Mouse (Mus musculus): ENCODE results near the gene Gjc1. TPM values are rescaled to one million over a fixed set of nuclear protein-coding genes. Genes with fewer than 3 reads are reported as not detected.

Gjc1 gene
- polyA plus RNA-seq, 1 experiment from 2014 or later = 96.1 TPM

DNA sequence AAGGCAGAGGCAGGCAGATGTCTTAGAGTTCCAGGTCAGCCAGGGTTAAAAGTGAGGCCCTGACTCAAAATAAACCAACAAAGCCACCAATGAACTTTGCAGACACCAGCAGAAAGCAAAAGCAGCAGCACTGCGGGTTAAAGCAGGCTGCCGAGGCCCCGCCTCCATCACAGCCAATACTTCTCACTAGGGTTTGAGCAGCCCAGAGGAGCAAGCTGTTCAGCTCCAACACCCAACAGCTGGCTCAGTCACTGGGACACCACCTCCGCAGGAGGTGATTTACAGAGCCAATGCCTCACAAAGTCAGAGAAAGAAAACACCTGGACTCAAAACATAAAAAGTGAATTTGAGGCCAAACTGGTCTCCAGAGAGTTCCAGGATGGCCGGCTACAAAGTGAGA, 16.0 kb downstream of the Gjc1 start:
- ATAC-seq (replicated peaks; ENCODE audit: low FRiP score) (no peak), DNase-seq (ENCODE audit: low spot score) (no peak)
- Histone ChIP-seq H3K27me3 (ENCODE audit: control insufficient read depth, insufficient read depth, low read length) (no peaks in the 10 kb centered on the region), H3K36me3 (ENCODE audit: control insufficient read depth, insufficient read depth, low read length) (peaks cover 23% of the 10 kb centered on the region; the same call in 1 of the 2 replicates), H3K4me1 (replicated peaks; ENCODE audit: control insufficient read depth, insufficient read depth, low read length) (no peaks in the 10 kb centered on the region), H3K27ac (ENCODE audit: low read depth, low read length) (no peak overlapping the region), H3K9ac (ENCODE audit: low read length) (no peak overlapping the region), H3K9me3 (ENCODE audit: control insufficient read depth, low read length) (no peaks in the 10 kb centered on the region), H3K4me3 (ENCODE audit: low read depth, low read length) (no peak overlapping the region), H3K4me2 (ENCODE audit: low read depth, low read length, severe bottlenecking) (no peak overlapping the region)
- WGBS = 89% methylated on average over 5 of the region's 5 CpGs

DNA sequence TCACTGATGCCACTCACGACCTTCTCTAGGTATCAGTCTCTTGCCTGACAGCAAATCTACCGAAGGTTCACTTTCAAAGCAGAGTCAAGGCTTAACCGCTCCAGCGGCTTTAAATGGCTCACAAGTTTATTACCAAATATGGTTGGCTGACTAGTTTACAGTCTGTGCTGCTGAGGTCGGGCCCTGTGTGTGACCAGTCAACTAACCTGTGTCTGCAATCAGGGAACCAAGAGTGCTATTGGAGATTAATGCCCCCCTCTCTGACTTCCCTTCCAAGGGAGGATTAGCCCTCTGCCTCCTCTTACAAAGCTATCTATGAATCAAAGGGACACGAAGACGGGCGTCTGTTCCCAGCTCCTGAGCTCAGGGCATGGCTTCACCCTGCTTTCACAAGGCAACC, 25.3 kb downstream of the Gjc1 start:
- Histone ChIP-seq H3K9ac (ENCODE audit: low read length) (no peak overlapping the region), H3K27ac (ENCODE audit: low read depth, low read length) (no peak overlapping the region)
- WGBS = 60% methylated on average over 8 of the region's 8 CpGs

DNA sequence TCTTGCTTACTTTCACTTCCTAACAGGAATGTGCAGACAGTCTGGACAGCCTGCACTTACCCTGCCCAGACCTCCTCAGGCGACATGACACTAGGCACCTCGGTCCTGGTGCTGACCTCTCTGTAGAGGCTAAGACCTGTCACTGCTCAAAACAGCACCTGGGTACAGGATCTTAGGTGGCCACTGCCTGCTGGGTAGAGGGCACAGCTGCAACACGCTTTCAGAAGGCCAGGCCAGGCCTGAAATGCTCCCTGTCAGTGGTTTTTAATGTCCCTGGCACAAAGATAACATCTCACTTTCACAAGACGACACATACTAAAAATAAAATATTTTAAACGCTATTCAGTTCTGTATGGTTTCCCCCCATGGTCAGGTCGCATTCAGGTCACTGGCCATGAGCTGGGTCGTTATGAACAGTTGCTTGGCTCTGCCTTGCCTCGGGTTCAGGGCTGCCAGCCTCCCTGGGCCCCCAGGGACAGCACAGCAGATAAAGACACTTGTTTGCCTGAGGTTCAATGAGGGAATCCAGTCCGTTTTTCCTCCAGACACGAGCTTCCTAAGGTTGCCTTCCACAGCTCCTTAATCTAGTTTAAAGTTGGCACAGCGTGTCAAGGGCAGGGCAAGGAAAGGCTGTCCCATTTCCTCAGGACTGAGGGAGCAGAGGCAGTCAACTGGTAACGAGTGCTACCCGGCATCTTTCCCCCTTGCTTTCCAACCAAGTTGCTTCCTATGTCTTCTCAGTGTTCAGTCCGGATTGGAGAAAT, 27.6 kb downstream of the Gjc1 start:
- 64% methylated on average over 14 of the region's 14 CpGs for WGBS
- Histone ChIP-seq H3K9me3 (ENCODE audit: control insufficient read depth, low read length) (no peaks in the 10 kb centered on the region), H3K36me3 (ENCODE audit: control insufficient read depth, insufficient read depth, low read length) (no peaks in the 10 kb centered on the region; the same call in 1 of the 2 replicates), H3K27ac (ENCODE audit: low read depth, low read length) (no peak overlapping the region), H3K9ac (ENCODE audit: low read length) (no peak overlapping the region), H3K4me2 (ENCODE audit: low read depth, low read length, severe bottlenecking) (no peak overlapping the region), H3K27me3 (ENCODE audit: control insufficient read depth, insufficient read depth, low read length) (no peaks in the 10 kb centered on the region), H3K4me1 (replicated peaks; ENCODE audit: control insufficient read depth, insufficient read depth, low read length) (no peaks in the 10 kb centered on the region), H3K4me3 (ENCODE audit: low read depth, low read length) (no peak overlapping the region)
- DNase-seq (ENCODE audit: low spot score) (no peak), ATAC-seq (replicated peaks; ENCODE audit: low FRiP score) (no peak)

More for the DNA sequence above, 25.3 kb downstream of the Gjc1 start:
- no peak overlapping the region for H3K4me2 ChIP-seq (ENCODE audit: low read depth, low read length, severe bottlenecking)
- no peaks in the 10 kb centered on the region for H3K27me3 ChIP-seq (ENCODE audit: control insufficient read depth, insufficient read depth, low read length)
- DNase-seq (ENCODE audit: low spot score) (no peak), ATAC-seq (replicated peaks; ENCODE audit: low FRiP score) (no peak)
- no peaks in the 10 kb centered on the region for H3K4me1 ChIP-seq (replicated peaks; ENCODE audit: control insufficient read depth, insufficient read depth, low read length)
- H3K4me3 ChIP-seq (ENCODE audit: low read depth, low read length) = no peak overlapping the region
- no peaks in the 10 kb centered on the region; the same call in 1 of the 2 replicates for H3K36me3 ChIP-seq (ENCODE audit: control insufficient read depth, insufficient read depth, low read length)
- H3K9me3 ChIP-seq (ENCODE audit: control insufficient read depth, low read length) = no peaks in the 10 kb centered on the region

DNA sequence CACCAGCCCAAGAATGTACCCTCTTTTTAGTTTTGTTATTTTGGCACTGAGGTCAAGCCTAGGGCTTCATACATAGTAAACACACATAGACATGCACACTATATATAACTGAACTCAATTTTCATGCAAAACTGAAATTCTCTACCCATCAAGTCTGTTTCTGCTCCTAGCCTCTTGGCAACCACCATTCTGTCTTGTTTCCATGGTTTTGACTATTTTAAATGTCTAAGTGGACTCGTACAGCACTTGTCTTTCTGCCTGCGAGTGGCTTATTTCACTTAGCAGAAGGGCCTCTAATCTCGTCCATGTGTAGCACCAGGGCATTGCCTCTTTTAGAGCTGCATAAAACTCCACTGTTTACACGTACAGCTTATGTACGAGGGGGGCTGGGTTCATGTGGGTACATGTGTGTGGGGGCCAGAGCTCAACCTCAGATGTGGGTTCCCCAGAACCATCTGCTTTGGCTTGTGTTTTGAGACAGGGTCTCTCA, 31.8 kb downstream of the Gjc1 start:
- Histone ChIP-seq H3K4me2 (ENCODE audit: low read depth, low read length, severe bottlenecking) (no peak overlapping the region), H3K9me3 (ENCODE audit: control insufficient read depth, low read length) (no peaks in the 10 kb centered on the region), H3K27me3 (ENCODE audit: control insufficient read depth, insufficient read depth, low read length) (no peaks in the 10 kb centered on the region), H3K36me3 (ENCODE audit: control insufficient read depth, insufficient read depth, low read length) (no peaks in the 10 kb centered on the region), H3K9ac (ENCODE audit: low read length) (no peak overlapping the region), H3K27ac (ENCODE audit: low read depth, low read length) (no peak overlapping the region), H3K4me3 (ENCODE audit: low read depth, low read length) (no peak overlapping the region), H3K4me1 (replicated peaks; ENCODE audit: control insufficient read depth, insufficient read depth, low read length) (no peaks in the 10 kb centered on the region)
- WGBS = 80% methylated on average over 5 of the region's 5 CpGs
- DNase-seq (ENCODE audit: low spot score) = no peak
- ATAC-seq (replicated peaks; ENCODE audit: low FRiP score) = no peak

DNA sequence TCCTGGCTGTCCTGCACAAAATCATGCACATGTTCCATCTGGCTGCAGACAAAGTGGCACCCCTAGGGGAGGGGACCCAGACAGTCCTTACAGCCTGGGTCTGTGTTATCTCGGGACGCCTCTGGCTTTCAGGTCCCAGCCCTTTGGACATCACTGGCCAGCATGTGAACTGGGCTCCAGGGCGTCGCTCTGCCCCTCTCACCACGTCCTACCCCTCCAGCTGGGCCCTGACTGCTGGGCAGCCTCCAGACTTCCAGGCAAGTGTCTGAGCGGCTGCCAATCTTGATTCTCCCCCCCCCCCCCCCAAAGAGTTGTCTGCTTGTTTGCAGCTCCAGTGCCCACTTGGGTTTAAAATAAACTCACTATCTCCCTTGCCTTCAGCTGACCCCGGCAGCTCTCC, 36.1 kb downstream of the Gjc1 start:
- no peak overlapping the region for H3K4me3 ChIP-seq (ENCODE audit: low read depth, low read length)
- H3K4me2 ChIP-seq (ENCODE audit: low read depth, low read length, severe bottlenecking) = no peak overlapping the region
- H3K9me3 ChIP-seq (ENCODE audit: control insufficient read depth, low read length) = no peaks in the 10 kb centered on the region
- no peaks in the 10 kb centered on the region for H3K36me3 ChIP-seq (ENCODE audit: control insufficient read depth, insufficient read depth, low read length)
- H3K9ac ChIP-seq (ENCODE audit: low read length) = no peak overlapping the region
- H3K27ac ChIP-seq (ENCODE audit: low read depth, low read length) = no peak overlapping the region
- WGBS = 76% methylated on average over 7 of the region's 7 CpGs
- ATAC-seq (replicated peaks; ENCODE audit: low FRiP score) = no peak
- H3K4me1 ChIP-seq (replicated peaks; ENCODE audit: control insufficient read depth, insufficient read depth, low read length) = no peaks in the 10 kb centered on the region
- no peak for DNase-seq (ENCODE audit: low spot score)
- H3K27me3 ChIP-seq (ENCODE audit: control insufficient read depth, insufficient read depth, low read length) = no peaks in the 10 kb centered on the region

DNA sequence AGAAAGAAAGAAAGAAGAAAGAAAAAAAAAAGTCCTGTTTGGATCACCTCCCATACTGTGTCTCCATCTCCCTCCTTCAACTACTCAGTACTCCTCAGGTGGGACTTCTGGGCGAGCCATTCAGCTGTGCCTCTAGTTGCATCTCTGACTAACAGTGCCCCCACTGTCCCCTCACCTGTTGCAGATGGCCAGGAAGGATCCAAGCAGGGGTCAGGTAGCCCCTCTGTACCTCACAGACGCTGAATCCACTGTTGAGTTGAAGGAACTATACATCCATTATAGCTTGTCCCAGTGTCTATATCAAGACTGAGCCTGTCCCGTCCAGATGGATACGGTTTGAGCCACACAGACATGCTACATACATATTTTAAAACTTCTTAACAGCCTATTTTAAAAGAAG, 38.0 kb downstream of the Gjc1 start:
- WGBS = 91% methylated on average over 4 of the region's 4 CpGs
- Histone ChIP-seq H3K9me3 (ENCODE audit: control insufficient read depth, low read length) (no peaks in the 10 kb centered on the region), H3K9ac (ENCODE audit: low read length) (no peak overlapping the region), H3K4me3 (ENCODE audit: low read depth, low read length) (no peak overlapping the region), H3K36me3 (ENCODE audit: control insufficient read depth, insufficient read depth, low read length) (no peaks in the 10 kb centered on the region; the same call in 1 of the 2 replicates), H3K27ac (ENCODE audit: low read depth, low read length) (no peak overlapping the region), H3K4me2 (ENCODE audit: low read depth, low read length, severe bottlenecking) (no peak overlapping the region), H3K27me3 (ENCODE audit: control insufficient read depth, insufficient read depth, low read length) (no peaks in the 10 kb centered on the region), H3K4me1 (replicated peaks; ENCODE audit: control insufficient read depth, insufficient read depth, low read length) (peaks cover 7% of the 10 kb centered on the region; the same call in 1 of the 2 replicates)
- DNase-seq (ENCODE audit: low spot score) (no peak), ATAC-seq (replicated peaks; ENCODE audit: low FRiP score) (no peak)

DNA sequence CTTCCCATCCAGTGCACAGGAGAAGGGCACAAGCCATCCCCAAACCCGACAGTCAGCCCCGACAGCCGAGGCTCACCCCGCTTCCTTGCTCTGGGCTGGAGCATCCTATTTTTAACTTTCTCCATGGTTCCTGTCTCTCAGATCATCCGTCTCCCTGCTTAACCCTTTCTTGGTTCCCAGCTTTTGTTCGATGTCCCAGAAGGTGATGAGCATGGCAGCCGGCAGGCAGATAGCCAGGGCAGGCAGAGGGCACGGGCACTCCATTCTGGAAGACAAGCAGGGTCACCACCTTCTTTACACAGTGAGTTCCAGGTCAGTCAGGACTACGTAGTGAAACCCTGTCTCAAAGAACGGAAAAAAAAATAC, 38.5 kb downstream of the Gjc1 start:
- H3K9me3 ChIP-seq (ENCODE audit: control insufficient read depth, low read length) = no peaks in the 10 kb centered on the region
- peaks cover 7% of the 10 kb centered on the region; the same call in 1 of the 2 replicates for H3K4me1 ChIP-seq (replicated peaks; ENCODE audit: control insufficient read depth, insufficient read depth, low read length)
- no peak overlapping the region for H3K9ac ChIP-seq (ENCODE audit: low read length)
- no peaks in the 10 kb centered on the region; the same call in 1 of the 2 replicates for H3K36me3 ChIP-seq (ENCODE audit: control insufficient read depth, insufficient read depth, low read length)
- H3K4me3 ChIP-seq (ENCODE audit: low read depth, low read length) = no peak overlapping the region
- H3K4me2 ChIP-seq (ENCODE audit: low read depth, low read length, severe bottlenecking) = no peak overlapping the region
- ATAC-seq (replicated peaks; ENCODE audit: low FRiP score) = no peak
- H3K27ac ChIP-seq (ENCODE audit: low read depth, low read length) = no peak overlapping the region
- no peaks in the 10 kb centered on the region for H3K27me3 ChIP-seq (ENCODE audit: control insufficient read depth, insufficient read depth, low read length)
- DNase-seq (ENCODE audit: low spot score) = no peak
- WGBS = 73% methylated on average over 10 of the region's 10 CpGs

DNA sequence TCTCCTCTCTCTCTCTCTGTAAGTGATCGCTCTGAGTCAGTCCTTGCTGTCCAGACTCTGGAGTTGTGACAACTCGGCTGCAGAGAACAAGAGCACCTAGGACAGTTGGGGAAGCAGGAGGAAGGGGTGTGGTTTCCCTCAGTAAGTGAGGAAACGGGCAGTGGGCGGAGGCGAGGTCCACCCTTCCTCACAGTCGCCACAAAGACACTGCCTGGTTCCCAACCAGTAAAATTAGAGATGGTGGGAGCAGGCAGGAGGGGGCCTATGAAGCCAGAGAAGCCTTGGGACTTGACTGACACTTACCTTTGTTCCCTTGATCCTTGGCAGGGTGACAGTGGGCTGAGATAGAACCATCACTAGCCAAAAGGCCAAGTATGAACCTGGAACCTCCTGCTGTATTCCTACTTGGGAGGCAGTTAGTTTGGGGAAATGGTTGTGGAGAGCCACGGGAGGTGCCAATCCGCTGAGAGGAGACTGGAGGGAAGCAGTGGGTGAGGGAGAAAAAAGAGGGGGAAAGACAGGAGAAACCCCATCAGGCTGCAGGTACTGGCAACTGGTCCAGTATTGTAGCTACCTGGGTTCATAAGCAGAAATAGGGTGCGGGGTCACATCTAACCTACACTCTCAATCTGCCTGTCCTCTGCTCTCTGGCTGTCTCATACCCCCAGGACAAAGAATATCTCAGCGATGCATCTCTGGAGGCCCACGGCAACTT, 39.1 kb downstream of the Gjc1 start:
- WGBS = 50% methylated on average over 11 of the region's 11 CpGs
- ATAC-seq (replicated peaks; ENCODE audit: low FRiP score) = no peak
- Histone ChIP-seq H3K27ac (ENCODE audit: low read depth, low read length) (no peak overlapping the region), H3K4me2 (ENCODE audit: low read depth, low read length, severe bottlenecking) (no peak overlapping the region), H3K9me3 (ENCODE audit: control insufficient read depth, low read length) (no peaks in the 10 kb centered on the region), H3K4me3 (ENCODE audit: low read depth, low read length) (no peak overlapping the region), H3K27me3 (ENCODE audit: control insufficient read depth, insufficient read depth, low read length) (no peaks in the 10 kb centered on the region), H3K4me1 (replicated peaks; ENCODE audit: control insufficient read depth, insufficient read depth, low read length) (peaks cover 7% of the 10 kb centered on the region; the same call in 1 of the 2 replicates), H3K36me3 (ENCODE audit: control insufficient read depth, insufficient read depth, low read length) (no peaks in the 10 kb centered on the region; the same call in 1 of the 2 replicates), H3K9ac (ENCODE audit: low read length) (no peak overlapping the region)
- no peak for DNase-seq (ENCODE audit: low spot score)

All from forebrain, embryonic 11.5 days (tissue).